Mouse (Mus musculus): ENCODE data around the gene Gm49325.
"Not testable (repeated sequence)": the region's sequence is repeated elsewhere in the genome, so short reads cannot be mapped to it uniquely, and the experiment has no call there.

Gene Gm49325

GRCm38 (mm10) chr10:77682994-77683393 is 77.0 kb downstream of the Gm49325 start:
- DNase-seq (ENCODE audit: low spot score in 2 of 2) = no peak

- no peak for DNase-seq (ENCODE audit: low spot score in 2 of 2)
These were observed 78.2 kb downstream of the Gm49325 start for GRCm38 (mm10) chr10:77684181-77684580.

DNA sequence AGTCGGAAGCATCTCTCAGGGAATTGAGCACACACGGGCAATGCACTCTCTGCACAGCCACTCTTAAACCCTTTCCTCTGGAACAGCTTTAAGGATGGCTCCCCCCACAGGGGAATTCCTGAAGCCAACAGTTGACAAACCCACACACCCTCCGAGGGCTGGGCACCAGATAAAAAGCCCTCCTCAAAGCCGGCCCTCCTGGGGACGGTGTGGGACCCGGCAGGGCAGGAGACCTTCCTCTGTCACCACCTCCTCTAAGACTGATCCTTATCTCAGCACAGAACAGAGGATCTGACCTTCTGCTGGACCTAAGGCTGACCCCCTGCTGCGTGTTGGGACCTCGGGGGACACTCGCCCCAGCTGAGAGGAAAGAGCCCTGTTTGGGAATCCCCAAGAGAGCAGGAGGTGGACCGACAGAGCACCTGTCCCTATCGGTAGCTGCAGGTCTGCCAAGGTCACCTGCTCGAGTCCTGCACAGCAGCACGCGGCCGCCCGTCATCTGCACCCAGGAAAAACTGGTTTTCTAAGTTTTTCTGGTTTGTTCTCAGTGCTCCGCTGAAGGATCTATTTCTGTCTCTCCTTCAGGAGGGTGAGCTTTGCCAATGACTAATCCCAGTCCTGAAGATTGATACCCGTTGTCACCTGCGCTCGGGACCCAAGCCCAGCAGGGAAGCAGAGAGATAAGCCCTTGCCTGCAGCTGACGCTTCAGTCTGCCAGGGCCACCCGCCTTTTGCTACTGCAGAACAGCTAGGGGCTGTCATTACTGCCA is 80.1 kb downstream of the Gm49325 start, which contains the start of gene Tspear:
Gene Tspear (plus strand): TSS at position 675 of the 770 bp plus-strand sequence.
- DNase-seq (ENCODE audit: low spot score in 2 of 2) = no peak

DNA sequence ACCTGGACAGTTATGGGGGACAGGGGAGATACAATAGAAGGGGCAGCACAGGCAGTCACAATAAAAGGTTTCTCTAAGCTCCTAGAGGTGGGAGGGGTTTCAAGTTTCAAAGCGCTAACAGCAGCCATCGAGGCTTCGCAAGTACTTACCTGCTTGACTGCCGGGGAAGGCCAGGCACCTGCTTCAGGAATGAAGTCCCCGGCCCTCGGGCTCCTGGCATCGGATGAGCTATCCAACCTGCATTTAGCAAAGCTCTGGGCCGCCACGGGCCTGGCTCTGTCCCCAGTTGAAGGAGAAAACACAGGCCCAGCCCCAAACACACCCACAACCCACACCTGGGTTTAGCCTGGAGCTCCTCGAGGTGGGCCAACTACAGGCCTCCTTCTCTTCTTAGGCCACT is 81.0 kb downstream of the Gm49325 start:
- no peak for DNase-seq (ENCODE audit: low spot score in 2 of 2)

DNA sequence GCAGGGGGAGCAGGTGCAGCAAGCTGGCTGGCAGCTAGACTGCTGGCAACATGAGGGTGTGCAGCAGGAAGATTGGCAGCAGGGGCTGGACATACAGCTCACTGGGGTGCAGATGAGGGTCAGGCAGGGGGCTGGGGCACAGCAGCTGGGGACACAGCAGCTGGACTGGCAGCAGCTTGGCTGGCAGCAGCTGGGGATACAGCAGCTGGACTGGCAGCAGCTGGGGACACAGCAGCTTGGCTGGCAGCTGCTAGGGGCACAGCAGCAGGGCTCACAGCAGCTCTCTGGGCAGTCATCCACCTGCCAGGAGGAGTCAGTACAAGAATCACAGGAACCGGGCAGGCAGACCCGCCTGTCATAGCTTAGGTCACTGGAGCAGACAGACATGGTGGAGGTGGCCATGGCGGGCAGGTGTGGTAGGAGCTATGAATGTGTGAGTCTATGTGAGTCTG is 84.4 kb downstream of the Gm49325 start, which contains the start of gene Gm19402:
Gene Gm19402 (minus strand): TSS at position 402 of the 452 bp plus-strand sequence.
- DNase-seq (ENCODE audit: low spot score in 2 of 2) = not testable (repeated sequence)
